ENCODE assay signal across 8 mouse cellular contexts in genomic region chr10:62543399-62543808, GRCm38 (mm10). TPM values are rescaled to one million over a fixed set of nuclear protein-coding genes. Genes with fewer than 3 reads are reported as not detected.
A peak's percentile ranks its signal among the peaks of the same experiment; 100 is the strongest.
DNase-seq lines count a peak whose midpoint lies in the region; ATAC-seq lines count a peak whose summit lies in the region.

No protein-coding gene starts in this region.

- no peaks in the 10 kb centered on the region for H3K27me3 ChIP-seq in forebrain, embryonic 15.5 days

- H3K4me3 ChIP-seq in forebrain, embryonic 15.5 days: no peak overlapping the region

- H3K36me3 ChIP-seq in forebrain, embryonic 15.5 days: no peaks in the 10 kb centered on the region

- no peaks in the 10 kb centered on the region for H3K9me3 ChIP-seq in forebrain, embryonic 15.5 days

- no peak overlapping the region for H3K9ac ChIP-seq in forebrain, embryonic 15.5 days (replicated peaks)

- WGBS in forebrain, embryonic 15.5 days: 81% methylated on average over 12 of the region's 12 CpGs

- H3K4me2 ChIP-seq in forebrain, embryonic 15.5 days (replicated peaks): no peak overlapping the region

- DNase-seq in layer of hippocampus, adult 11-12 months (ENCODE audit: low spot score): peak; percentile 48
- DNase-seq in layer of hippocampus, postnatal 25 days (ENCODE audit: extremely low spot score in 1 of 2, low spot score in 1 of 2): no peak
- DNase-seq in heart, postnatal 4 days: peak; percentile 16
- peak; percentile 63 to 68 for DNase-seq in thymus, postnatal 36 days
- DNase-seq in embryo, embryonic 11 days: no peak
- DNase-seq in frontal cortex, postnatal 14 days (ENCODE audit: low spot score in 2 of 2): no peak

- ATAC-seq in megakaryocyte progenitor cell, adult 5-6 weeks (replicated peaks; ENCODE audit: poor library complexity): peak; percentile 78
- ATAC-seq in forebrain, embryonic 15.5 days (replicated peaks): no peak

- H3K27ac ChIP-seq in forebrain, embryonic 15.5 days (replicated peaks): no peak overlapping the region

- no peaks in the 10 kb centered on the region for H3K4me1 ChIP-seq in forebrain, embryonic 15.5 days

RNA-seq across cellular contexts. Expression of gene Srgn, which starts 16.2 kb away (rescaled TPM):
- total RNA-seq in layer of hippocampus, postnatal 25 days (2021): 1 to 10 TPM; 7.9 TPM
- total RNA-seq in heart, postnatal 4 days (2021): 10 to 100 TPM; 16.9 to 18.4 TPM
- 4,537 and 5,213 TPM in 2 replicates for total RNA-seq in megakaryocyte progenitor cell, adult 5-6 weeks (2015)
- total RNA-seq in megakaryocyte progenitor cell, adult 5-6 weeks (2017): 2,549 and 3,020 TPM in 2 replicates
- 5.5 and 6.4 TPM in 2 replicates for polyA plus RNA-seq in forebrain, embryonic 15.5 days (2015; fragmentation: Nextera tagmentation; extraction: Ambion mirVana)

RNA-seq across cellular contexts. Expression of gene Kif1bp, which starts 34.9 kb away (rescaled TPM):
- total RNA-seq in layer of hippocampus, postnatal 25 days (2021): 100 to 1,000 TPM; 212 to 215 TPM
- total RNA-seq in heart, postnatal 4 days (2021): 10 to 100 TPM; 31.6 to 34.5 TPM
- 18.7 and 26.5 TPM in 2 replicates for total RNA-seq in megakaryocyte progenitor cell, adult 5-6 weeks (2015)
- 14.8 and 19.4 TPM in 2 replicates for total RNA-seq in megakaryocyte progenitor cell, adult 5-6 weeks (2017)
- 69.3 and 76.0 TPM in 2 replicates for polyA plus RNA-seq in forebrain, embryonic 15.5 days (2015; fragmentation: Nextera tagmentation; extraction: Ambion mirVana)

RNA-seq across cellular contexts. Expression of gene Vps26a, which starts 56.8 kb away (rescaled TPM):
- total RNA-seq in layer of hippocampus, postnatal 25 days (2021): 10 to 100 TPM; 41.0 to 45.9 TPM
- total RNA-seq in heart, postnatal 4 days (2021): 10 to 100 TPM; 50.9 to 53.0 TPM
- 64.3 and 75.4 TPM in 2 replicates for total RNA-seq in megakaryocyte progenitor cell, adult 5-6 weeks (2015)
- 78.1 and 84.2 TPM in 2 replicates for total RNA-seq in megakaryocyte progenitor cell, adult 5-6 weeks (2017)
- polyA plus RNA-seq in forebrain, embryonic 15.5 days (2015; fragmentation: Nextera tagmentation; extraction: Ambion mirVana): 76.1 and 78.8 TPM in 2 replicates

RNA-seq across cellular contexts. Expression of gene Ddx21, which starts 58.7 kb away (rescaled TPM):
- 10 to 100 TPM; 20.4 to 25.3 TPM for total RNA-seq in layer of hippocampus, postnatal 25 days (2021)
- total RNA-seq in heart, postnatal 4 days (2021): 10 to 100 TPM; 43.8 to 46.1 TPM
- 115 and 119 TPM in 2 replicates for total RNA-seq in megakaryocyte progenitor cell, adult 5-6 weeks (2015)
- total RNA-seq in megakaryocyte progenitor cell, adult 5-6 weeks (2017): 148 and 187 TPM in 2 replicates
- polyA plus RNA-seq in forebrain, embryonic 15.5 days (2015; fragmentation: Nextera tagmentation; extraction: Ambion mirVana): 19.0 and 21.6 TPM in 2 replicates

Comparison
In these comparisons a context has a peak if more than half of its experiments do, and no peak if none do; other contexts are left out.
1. DNase-seq: peak in layer of hippocampus, adult 11-12 months (single experiment), heart, postnatal 4 days (single experiment) and thymus, postnatal 36 days (2 of 2); none in layer of hippocampus, postnatal 25 days (0 of 2), embryo, embryonic 11 days (single experiment) and frontal cortex, postnatal 14 days (0 of 2).
2. RNA of gene Srgn, which starts 16.2 kb away (total RNA-seq): 2,549 to 5,213 TPM in megakaryocyte progenitor cell, adult 5-6 weeks; 16.9 to 18.4 TPM in heart, postnatal 4 days and 7.9 TPM in layer of hippocampus, postnatal 25 days; every median in the first group is over 100 times any median in the second.
3. RNA of gene Kif1bp, which starts 34.9 kb away (total RNA-seq): 212 to 215 TPM in layer of hippocampus, postnatal 25 days; 31.6 to 34.5 TPM in heart, postnatal 4 days and 14.8 to 26.5 TPM in megakaryocyte progenitor cell, adult 5-6 weeks; every median in the first group is over 4 times any median in the second.